Mouse (Mus musculus) kidney, adult 2 months (tissue): ENCODE results near the gene Dnajc4.

ENCODE experiments used
- CTCF ChIP-seq: fragments of 200-500 bp; conservative IDR thresholded peaks from 2 replicates; pipeline ENCODE4 v1.5.1; 2011; ENCODE audit warnings: low read depth, mild to moderate bottlenecking, control low read depth, low read length, moderate library complexity, mixed read lengths; ENCODE audit not compliant: insufficient read depth, insufficient read length
- POLR2A ChIP-seq: fragments of 200-500 bp; IDR thresholded peaks from one replicate; pipeline ENCODE4 v1.6.1; 2011; ENCODE audit warnings: low read depth, low read length, control low read depth

DNA sequence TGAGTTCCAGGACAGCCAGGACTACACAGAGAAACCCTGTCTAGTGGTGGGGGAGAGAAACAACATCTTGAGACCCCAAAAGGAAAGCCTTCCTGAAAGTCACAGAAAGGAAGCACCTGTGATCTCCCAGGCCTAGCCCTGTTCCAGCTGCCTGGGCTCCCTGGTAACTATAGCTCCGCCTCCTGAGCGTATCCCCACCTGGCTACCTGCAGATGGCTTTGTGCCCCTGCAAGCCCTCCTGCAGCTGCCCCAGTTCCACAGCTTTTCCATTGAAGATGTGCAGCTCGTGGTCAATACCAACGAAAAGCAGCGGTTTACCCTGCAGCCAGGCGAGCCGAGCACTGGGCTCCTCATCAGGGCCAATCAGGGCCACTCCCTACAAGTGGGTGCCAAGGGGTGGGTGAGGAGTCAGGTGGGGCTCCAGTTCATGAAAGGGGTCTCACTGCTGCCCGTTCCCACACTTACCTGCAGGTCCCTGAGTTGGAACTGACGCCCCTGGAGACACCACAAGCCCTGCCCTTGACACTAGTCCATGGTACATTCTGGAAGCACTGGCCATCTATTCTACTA, 5.4 kb upstream of the Dnajc4 start:
- TF ChIP-seq CTCF (no peak), POLR2A (no peak)
